8 mouse cellular contexts compared by ENCODE assay signal in the genomic region with DNA sequence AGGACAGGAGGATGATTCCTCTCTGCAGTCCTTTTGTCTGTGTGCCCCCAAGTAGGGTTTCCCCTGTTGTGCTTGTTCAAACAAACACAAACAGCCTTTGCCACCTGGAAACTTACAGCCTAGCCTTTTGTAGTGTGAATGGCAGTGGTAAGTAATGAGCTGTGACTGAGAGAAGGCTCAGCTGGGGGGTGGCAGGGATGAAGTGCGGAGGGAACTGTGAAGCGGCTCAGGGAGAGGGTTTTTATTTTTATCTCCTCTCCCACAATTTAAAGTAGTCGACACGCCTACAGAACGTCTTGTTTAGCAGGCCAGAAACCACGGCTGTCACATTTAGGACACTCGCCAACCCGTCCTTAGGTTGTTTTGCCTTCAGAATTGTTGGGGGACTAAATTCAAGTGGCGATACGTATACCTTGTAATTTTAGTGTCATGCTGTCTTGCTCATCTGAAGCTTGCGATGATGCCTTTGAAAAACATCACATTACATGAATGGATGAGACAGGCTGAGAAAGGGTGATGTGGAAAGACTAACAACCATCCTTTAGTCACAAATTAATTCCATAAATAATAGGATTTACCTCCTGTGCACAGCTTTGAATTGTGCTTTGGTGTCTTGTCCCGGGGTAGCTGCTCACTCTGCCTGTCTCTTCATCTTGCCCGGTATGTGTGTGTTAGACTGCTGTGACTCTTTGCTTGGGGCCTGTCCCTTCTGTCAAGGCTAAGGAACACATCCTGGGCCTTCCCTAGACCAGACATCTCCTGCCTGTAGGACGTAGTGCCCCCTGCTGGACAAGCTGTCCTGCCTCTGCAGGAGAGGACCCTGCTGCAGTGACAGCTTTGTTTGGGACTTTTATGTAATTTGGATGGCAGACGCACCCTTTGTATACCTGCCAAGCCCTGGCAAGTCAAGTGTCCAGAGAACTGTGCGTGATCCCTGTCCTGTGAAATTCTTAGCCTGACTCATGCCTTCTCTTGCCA.
DNase-seq lines count a peak whose midpoint lies in the region; TF ChIP-seq lines count a peak whose summit lies in the region.

No protein-coding gene starts in this region.

- TF ChIP-seq CTCF in E14TG2a.4 (conservative IDR thresholded peaks at IDR 0.05; ENCODE audit: low read length) = peak; percentile 53

- no peaks in the 10 kb centered on the region for H3K9me3 ChIP-seq in E14TG2a.4 (ENCODE audit: low read length)
- no peaks in the 10 kb centered on the region for H3K9me3 ChIP-seq in hindbrain, embryonic 10.5 days

- DNase-seq in c-Kit-positive CD71-positive TER-119-negative erythroid progenitor cells, embryonic 14.5 days (ENCODE audit: low read depth) = peak; percentile 2
- DNase-seq in forelimb bud, embryonic 11.5 days (ENCODE audit: low read depth, low spot score) = peak; percentile 20
- peak; percentile 69 for DNase-seq in hindbrain, embryonic 10.5 days (ENCODE audit: low spot score)
- peak; percentile 20 for DNase-seq in layer of hippocampus, adult 9-10 months (ENCODE audit: low spot score)
- DNase-seq in lung, postnatal 10 days = peak; percentile 91
- DNase-seq in ovary, postnatal 36 days (ENCODE audit: low spot score) = peak; percentile 72
- DNase-seq in thymus, postnatal 36 days = peak; percentile 80 to 81

- no peaks in the 10 kb centered on the region for H3K4me1 ChIP-seq in E14TG2a.4 (replicated peaks; ENCODE audit: low read depth, low read length)
- peaks cover 16% of the 10 kb centered on the region for H3K4me1 ChIP-seq in hindbrain, embryonic 10.5 days (replicated peaks)

- no peaks in the 10 kb centered on the region for H3K36me3 ChIP-seq in E14TG2a.4 (ENCODE audit: insufficient read depth, low read length)
- H3K36me3 ChIP-seq in hindbrain, embryonic 10.5 days = no peaks in the 10 kb centered on the region

- 19% methylated on average over 16 of the region's 16 CpGs for WGBS in hindbrain, embryonic 10.5 days

- H3K27ac ChIP-seq in hindbrain, embryonic 10.5 days = peak overlapping the region; percentile 53; the same call in 1 of the 2 replicates

- no peak overlapping the region for H3K4me3 ChIP-seq in E14TG2a.4 (replicated peaks; ENCODE audit: low read length)
- H3K4me3 ChIP-seq in hindbrain, embryonic 10.5 days = no peak overlapping the region

- H3K27me3 ChIP-seq in E14TG2a.4 (ENCODE audit: insufficient read depth, low read length) = no peaks in the 10 kb centered on the region
- H3K27me3 ChIP-seq in hindbrain, embryonic 10.5 days (ENCODE audit: insufficient read depth, poor library complexity, severe bottlenecking) = peaks cover 5% of the 10 kb centered on the region; the same call in 1 of the 2 replicates

Comparison
In these comparisons a context has a peak if more than half of its experiments do, and no peak if none do; other contexts are left out.
1. DNase-seq: peak in every context shown above with its lines; median percentile 91 in lung, postnatal 10 days; 80 in thymus, postnatal 36 days; 72 in ovary, postnatal 36 days; 69 in hindbrain, embryonic 10.5 days; 20 in forelimb bud, embryonic 11.5 days; 20 in layer of hippocampus, adult 9-10 months; 2 in c-Kit-positive CD71-positive TER-119-negative erythroid progenitor cells, embryonic 14.5 days.